Mouse (Mus musculus) embryonic facial prominence, embryonic 12.5 days (tissue): ENCODE data around the gene Ilkap. TPM values are rescaled to one million over a fixed set of nuclear protein-coding genes. Genes with fewer than 3 reads are reported as not detected.
A peak's percentile ranks its signal among the peaks of the same experiment; 100 is the strongest.

Source experiments
- ATAC-seq: fragments of 200-750 bp; cut with Nextera tagmentation; 2 replicates; pipeline ENCODE4 v1.8.0; 2017; ENCODE audit not compliant: insufficient number of reproducible peaks, insufficient read depth, low FRiP score, low TSS enrichment
- H3K27ac ChIP-seq: fragments of 300-500 bp; sonication (generic); 2 replicates; pipeline ENCODE4 v1.5.1; 2016; ENCODE audit warnings: mild to moderate bottlenecking
- H3K27me3 ChIP-seq: fragments of 300-500 bp; sonication (generic); 2 replicates; pipeline ENCODE4 v1.6.1; 2016; ENCODE audit warnings: mild to moderate bottlenecking, moderate library complexity
- H3K36me3 ChIP-seq: fragments of 300-500 bp; sonication (generic); 2 replicates; pipeline ENCODE4 v1.6.1; 2016; ENCODE audit warnings: mild to moderate bottlenecking
- H3K4me1 ChIP-seq: fragments of 300-500 bp; sonication (generic); 2 replicates; pipeline ENCODE4 v1.6.1; 2016
- H3K4me2 ChIP-seq: fragments of 300-500 bp; sonication (generic); replicated peaks from 2 replicates; pipeline ENCODE4 v1.6.1; 2016; ENCODE audit warnings: mild to moderate bottlenecking, moderate library complexity
- H3K4me3 ChIP-seq: fragments of 300-500 bp; sonication (generic); 2 replicates; pipeline ENCODE4 v1.5.1; 2016; ENCODE audit warnings: mild to moderate bottlenecking
- H3K9ac ChIP-seq: fragments of 300-500 bp; sonication (generic); 2 replicates; pipeline ENCODE4 v1.6.1; 2016; ENCODE audit warnings: mild to moderate bottlenecking, moderate library complexity
- H3K9me3 ChIP-seq: fragments of 300-500 bp; sonication (generic); 2 replicates; pipeline ENCODE4 v1.6.1; 2016; ENCODE audit warnings: mild to moderate bottlenecking, moderate library complexity
- WGBS: fragments of 180-500 bp; shearing (Covaris S2); methylation state at CpG from one replicate; pipeline ENCODE4 v1.1.7; 2016; 5-methylcytosine and 5-hydroxymethylcytosine counted together
- polyA plus RNA-seq: library from polyadenylated mRNA; unstranded; fragments of >200 nt; fragmentation: Nextera tagmentation; extraction: Ambion mirVana; gene quantifications from 2 replicates; pipeline ENCODE4 v1.2.1, GENCODE M21; 2016

Ilkap gene
- polyA plus RNA-seq, 1 experiment from 2014 or later: 171 TPM

- no peak overlapping the region for H3K9ac ChIP-seq
- WGBS: 59% methylated on average over 7 of the region's 7 CpGs
- no peaks in the 10 kb centered on the region for H3K27me3 ChIP-seq
- no peaks in the 10 kb centered on the region for H3K9me3 ChIP-seq
- no peak for ATAC-seq
- H3K4me2 ChIP-seq: no peak overlapping the region
- peaks cover 93% of the 10 kb centered on the region for H3K36me3 ChIP-seq
- H3K27ac ChIP-seq: no peak overlapping the region
- no peak overlapping the region for H3K4me3 ChIP-seq
- no peaks in the 10 kb centered on the region for H3K4me1 ChIP-seq
Measured at GRCm38 (mm10) chr1:91380453-91381090, 18.0 kb downstream of the Ilkap start.

GRCm38 (mm10) chr1:91373414-91373835 lies 25.2 kb downstream of the Ilkap start:
- 91% methylated on average over 6 of the region's 6 CpGs for WGBS
- H3K36me3 ChIP-seq: peaks cover 83% of the 10 kb centered on the region

GRCm38 (mm10) chr1:91370055-91370454 lies 28.6 kb downstream of the Ilkap start:
- H3K9me3 ChIP-seq: no peaks in the 10 kb centered on the region
- H3K4me3 ChIP-seq: no peak overlapping the region
- H3K36me3 ChIP-seq: peaks cover 50% of the 10 kb centered on the region
- H3K27me3 ChIP-seq: 0 out of 2 replicates have a peak, but pooled peaks cover 10% of the 10 kb centered on the region
- ATAC-seq: no peak
- WGBS: 88% methylated on average over 23 of the region's 23 CpGs
- H3K4me1 ChIP-seq: peaks cover 9% of the 10 kb centered on the region; the same call in 1 of the 2 replicates
- no peak overlapping the region for H3K9ac ChIP-seq
- no peak overlapping the region for H3K27ac ChIP-seq
- no peak overlapping the region for H3K4me2 ChIP-seq

More at GRCm38 (mm10) chr1:91373414-91373835, 25.2 kb downstream of the Ilkap start:
- H3K9me3 ChIP-seq: no peaks in the 10 kb centered on the region
- no peak overlapping the region for H3K4me3 ChIP-seq
- no peaks in the 10 kb centered on the region for H3K27me3 ChIP-seq
- H3K9ac ChIP-seq: no peak overlapping the region
- no peaks in the 10 kb centered on the region for H3K4me1 ChIP-seq
- H3K4me2 ChIP-seq: no peak overlapping the region
- ATAC-seq: no peak
- no peak overlapping the region for H3K27ac ChIP-seq

GRCm38 (mm10) chr1:91369408-91369807 lies 29.2 kb downstream of the Ilkap start:
- no peak overlapping the region for H3K27ac ChIP-seq
- peaks cover 43% of the 10 kb centered on the region for H3K36me3 ChIP-seq
- no peaks in the 10 kb centered on the region for H3K9me3 ChIP-seq
- WGBS: 79% methylated on average over 4 of the region's 4 CpGs
- peaks cover 9% of the 10 kb centered on the region; the same call in 1 of the 2 replicates for H3K4me1 ChIP-seq
- no peak overlapping the region for H3K4me3 ChIP-seq
- H3K9ac ChIP-seq: no peak overlapping the region
- H3K4me2 ChIP-seq: no peak overlapping the region
- H3K27me3 ChIP-seq: 0 out of 2 replicates have a peak, but pooled peaks cover 10% of the 10 kb centered on the region
- no peak for ATAC-seq

DNA sequence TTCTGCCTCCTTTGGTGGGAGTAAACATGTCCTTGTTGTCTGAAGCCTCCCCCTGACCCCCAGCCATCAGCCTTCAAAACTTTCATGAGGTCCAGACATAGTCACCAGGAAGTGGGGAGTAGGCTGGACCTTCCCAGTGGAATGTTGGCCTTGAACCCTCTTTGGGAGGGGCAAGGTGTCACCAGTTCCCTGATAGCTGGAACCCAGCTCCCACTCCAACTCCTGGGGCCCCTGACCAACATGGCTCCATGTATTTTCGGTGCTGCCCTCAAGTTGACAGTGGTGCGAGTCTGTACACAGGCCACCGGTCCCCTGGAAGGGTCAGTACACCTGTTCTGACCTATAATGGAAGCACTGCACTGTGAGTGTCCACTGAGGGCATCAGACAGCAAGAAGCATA lies 31.3 kb downstream of the Ilkap start:
- H3K4me2 ChIP-seq: no peak overlapping the region
- H3K27me3 ChIP-seq: 0 out of 2 replicates have a peak, but pooled peaks cover 10% of the 10 kb centered on the region
- H3K9ac ChIP-seq: no peak overlapping the region
- peaks cover 23% of the 10 kb centered on the region for H3K36me3 ChIP-seq
- no peaks in the 10 kb centered on the region for H3K9me3 ChIP-seq
- peaks cover 9% of the 10 kb centered on the region; the same call in 1 of the 2 replicates for H3K4me1 ChIP-seq
- no peak overlapping the region for H3K4me3 ChIP-seq
- WGBS: 95% methylated on average over 3 of the region's 3 CpGs
- no peak overlapping the region for H3K27ac ChIP-seq
- ATAC-seq: no peak

DNA sequence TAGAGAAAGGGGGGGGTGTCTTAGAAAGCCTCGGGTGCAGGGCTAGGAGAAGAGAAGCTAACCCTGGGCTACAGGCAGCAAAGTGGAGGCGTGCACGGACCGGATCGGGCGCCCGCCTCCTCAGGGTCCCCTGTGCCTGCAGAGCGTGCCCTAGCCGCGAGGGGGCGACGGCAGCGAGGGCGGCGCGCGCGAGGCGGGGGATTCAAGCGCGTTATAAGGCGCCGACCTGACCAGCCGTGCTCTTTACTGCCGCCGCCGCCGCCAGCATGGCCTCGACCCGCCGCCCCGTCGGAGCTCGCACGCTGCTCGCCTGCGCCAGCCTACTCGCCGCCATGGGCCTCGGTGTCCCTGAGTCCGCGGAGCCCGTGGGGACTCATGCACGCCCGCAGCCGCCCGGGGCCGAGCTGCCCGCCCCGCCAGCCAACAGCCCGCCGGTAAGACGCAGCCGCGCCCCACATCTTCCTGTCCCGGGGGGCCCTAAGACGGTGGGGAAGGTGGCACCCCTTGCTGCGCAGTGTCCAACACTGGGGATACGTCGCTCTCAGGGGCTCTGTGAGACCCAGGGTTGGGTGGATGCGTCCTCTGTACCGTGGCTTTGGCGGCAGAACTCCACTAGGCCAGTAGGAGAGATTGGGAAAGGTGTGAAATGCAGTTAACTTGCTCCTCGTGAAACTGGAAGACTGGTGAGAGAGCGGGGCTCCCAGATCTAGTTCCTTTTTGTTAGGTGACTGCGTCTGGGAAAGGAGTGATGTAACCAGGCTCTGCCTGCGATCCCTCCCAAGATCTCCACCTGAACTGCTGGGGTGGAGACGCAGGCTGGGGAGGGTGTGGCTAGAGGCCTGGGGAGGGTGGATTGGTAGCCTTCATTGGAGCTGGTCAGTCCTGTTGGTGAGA lies 32.2 kb downstream of the Ilkap start, which contains the start of gene Erfe:
Gene Erfe, plus strand, starts transcription at position 216 of the 894 bp plus-strand sequence.
- peak within 1 kb of the TSS; percentile 68 for H3K9ac ChIP-seq
- 0 out of 2 replicates have a peak, but pooled peaks have one; percentile 36 for ATAC-seq
- H3K4me3 ChIP-seq: peak within 1 kb of the TSS; percentile 42
- WGBS: 1% methylated on average over 67 of the region's 68 CpGs
- 0 out of 2 replicates have a peak, but pooled peaks cover 10% of the 10 kb centered on the region for H3K27me3 ChIP-seq
- H3K27ac ChIP-seq: no peak within 1 kb of the TSS
- peak within 1 kb of the TSS; percentile 87 for H3K4me2 ChIP-seq
- H3K4me1 ChIP-seq: peaks cover 9% of the 10 kb centered on the region; the same call in 1 of the 2 replicates
- peaks cover 15% of the 10 kb centered on the region for H3K36me3 ChIP-seq
- H3K9me3 ChIP-seq: no peaks in the 10 kb centered on the region

DNA sequence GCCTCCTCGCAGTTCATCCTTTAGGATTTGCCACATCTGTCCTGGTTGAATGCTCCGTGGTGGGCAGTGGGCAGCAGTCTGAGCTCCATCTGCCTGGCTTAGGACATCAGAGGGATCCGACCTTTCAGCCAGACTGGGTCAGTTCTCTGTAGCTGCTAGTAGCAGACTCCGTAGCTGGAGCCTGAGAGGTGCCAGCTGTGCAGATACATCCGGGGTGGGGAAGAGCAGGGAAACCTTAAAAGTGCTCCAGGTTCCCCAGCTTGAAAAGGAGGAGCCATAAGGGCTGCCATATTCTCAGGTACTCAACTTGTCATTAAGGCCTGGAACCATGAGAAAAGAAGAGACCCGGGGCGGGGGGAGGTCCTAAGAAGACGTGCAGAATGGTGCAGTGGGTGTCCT lies 32.8 kb downstream of the Ilkap start:
- Histone ChIP-seq H3K4me1 (peaks cover 9% of the 10 kb centered on the region; the same call in 1 of the 2 replicates), H3K4me2 (peak overlapping the region; percentile 87), H3K9me3 (no peaks in the 10 kb centered on the region), H3K36me3 (peaks cover 10% of the 10 kb centered on the region), H3K9ac (peak overlapping the region; percentile 68; the same call in 1 of the 2 replicates), H3K27ac (no peak overlapping the region), H3K4me3 (peak overlapping the region; percentile 42), H3K27me3 (0 out of 2 replicates have a peak, but pooled peaks cover 10% of the 10 kb centered on the region)
- 24% methylated on average over 8 of the region's 8 CpGs for WGBS
- ATAC-seq: no peak

DNA sequence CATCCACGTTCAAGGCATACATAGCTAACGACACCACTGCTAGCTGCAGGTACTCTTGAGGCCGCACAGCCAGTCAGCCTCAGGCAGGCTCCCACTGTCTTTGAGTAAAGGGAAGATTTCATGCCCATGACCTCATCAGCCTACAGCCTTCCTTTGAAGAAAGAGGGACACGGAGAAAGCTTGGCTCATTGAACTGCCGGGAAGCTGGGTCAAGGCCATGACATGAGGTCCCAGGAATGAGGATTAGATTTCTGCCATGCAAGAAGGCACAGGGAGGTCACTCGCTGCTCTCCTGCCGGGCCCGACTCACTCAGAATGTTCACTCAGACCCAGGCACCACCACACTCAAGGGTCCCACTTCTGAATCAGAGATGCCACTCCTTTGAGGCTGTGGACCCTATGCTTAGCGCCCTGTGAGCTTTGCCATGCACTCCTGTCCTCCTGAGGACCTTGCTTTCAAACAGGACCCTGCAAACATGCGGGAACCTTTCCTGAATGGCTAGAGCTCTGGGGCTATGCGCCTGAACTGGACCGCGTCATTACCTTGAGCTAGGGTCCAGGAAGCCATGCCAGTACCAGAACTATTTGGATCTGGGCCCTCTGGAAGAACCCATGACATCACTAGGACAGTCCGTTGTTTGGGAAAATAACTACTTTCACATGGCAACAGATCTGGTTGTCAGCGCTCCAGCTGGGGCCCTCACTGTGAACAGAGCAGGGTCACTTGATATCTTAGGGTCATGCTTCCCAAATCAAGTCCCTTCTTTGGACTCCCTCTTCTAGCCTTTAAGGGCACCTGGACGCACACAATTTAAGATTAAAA lies 33.6 kb downstream of the Ilkap start:
- no peak for ATAC-seq
- H3K27me3 ChIP-seq: 0 out of 2 replicates have a peak, but pooled peaks cover 10% of the 10 kb centered on the region
- H3K27ac ChIP-seq: no peak overlapping the region
- H3K4me1 ChIP-seq: peaks cover 9% of the 10 kb centered on the region; the same call in 1 of the 2 replicates
- H3K4me2 ChIP-seq: no peak overlapping the region
- H3K9me3 ChIP-seq: no peaks in the 10 kb centered on the region
- no peak overlapping the region for H3K4me3 ChIP-seq
- no peak overlapping the region for H3K9ac ChIP-seq
- H3K36me3 ChIP-seq: peaks cover 5% of the 10 kb centered on the region
- 88% methylated on average over 16 of the region's 16 CpGs for WGBS

- H3K4me2 ChIP-seq: no peak overlapping the region
- 0 out of 2 replicates have a peak, but pooled peaks cover 10% of the 10 kb centered on the region for H3K27me3 ChIP-seq
- WGBS: 75% methylated on average over 5 of the region's 5 CpGs
- no peaks in the 10 kb centered on the region for H3K9me3 ChIP-seq
- no peak overlapping the region for H3K27ac ChIP-seq
- no peak overlapping the region for H3K4me3 ChIP-seq
- peaks cover 9% of the 10 kb centered on the region; the same call in 1 of the 2 replicates for H3K4me1 ChIP-seq
- no peak overlapping the region for H3K9ac ChIP-seq
- ATAC-seq: no peak
- no peaks in the 10 kb centered on the region for H3K36me3 ChIP-seq
Measured at GRCm38 (mm10) chr1:91362113-91362512, 36.5 kb downstream of the Ilkap start.

DNA sequence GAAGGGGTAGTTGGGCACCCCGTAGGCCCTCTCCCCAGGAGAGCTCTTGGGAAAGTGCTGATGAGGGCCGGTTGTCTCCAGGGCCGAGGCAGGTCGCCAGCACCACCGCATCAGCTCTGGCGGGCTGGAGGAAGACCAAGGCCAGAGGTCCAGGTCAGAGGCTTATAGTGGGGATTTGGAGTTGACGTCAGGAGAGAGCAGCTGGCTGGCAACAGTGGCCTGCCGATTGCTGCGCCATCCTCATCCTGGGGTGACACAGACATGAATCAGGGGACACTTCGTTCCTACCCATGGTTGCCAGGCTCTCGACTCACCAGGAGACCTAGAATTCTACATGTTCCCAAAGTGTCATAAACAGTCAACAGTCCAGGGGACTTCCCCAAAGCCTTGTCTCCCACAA lies 42.5 kb downstream of the Ilkap start:
- 84% methylated on average over 11 of the region's 11 CpGs for WGBS
- Histone ChIP-seq H3K27ac (no peak overlapping the region), H3K4me3 (no peak overlapping the region), H3K4me2 (no peak overlapping the region), H3K36me3 (no peaks in the 10 kb centered on the region), H3K27me3 (no peaks in the 10 kb centered on the region), H3K4me1 (no peaks in the 10 kb centered on the region), H3K9me3 (no peaks in the 10 kb centered on the region), H3K9ac (no peak overlapping the region)
- ATAC-seq: no peak

DNA sequence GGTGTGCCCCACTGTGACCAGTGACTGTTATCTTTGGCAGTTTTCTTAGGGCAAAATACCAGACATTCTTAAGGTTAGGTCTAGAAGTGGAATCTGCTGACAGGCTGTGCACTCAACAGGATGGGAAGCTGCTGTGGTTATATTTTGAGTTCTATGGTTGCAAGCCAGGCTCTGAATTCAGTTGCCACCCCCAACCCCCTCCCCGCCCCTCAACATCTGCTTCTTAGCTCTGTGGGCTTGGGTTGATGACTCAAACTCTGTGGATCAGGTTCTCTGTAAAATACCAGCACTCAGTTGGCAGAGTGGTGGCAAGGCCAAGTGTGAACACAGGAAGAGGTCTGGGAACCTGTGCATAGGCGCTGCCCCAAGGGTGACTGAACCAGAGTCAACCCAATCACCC lies 46.3 kb downstream of the Ilkap start:
- H3K4me2 ChIP-seq: no peak overlapping the region
- no peaks in the 10 kb centered on the region for H3K9me3 ChIP-seq
- H3K27ac ChIP-seq: no peak overlapping the region
- no peaks in the 10 kb centered on the region for H3K4me1 ChIP-seq
- no peak overlapping the region for H3K9ac ChIP-seq
- no peak for ATAC-seq
- no peaks in the 10 kb centered on the region for H3K36me3 ChIP-seq
- no peaks in the 10 kb centered on the region for H3K27me3 ChIP-seq
- 84% methylated on average over 2 of the region's 2 CpGs for WGBS
- no peak overlapping the region for H3K4me3 ChIP-seq
